Mouse (Mus musculus): Measurements from ENCODE around the gene Syf2.

The Syf2 gene

GRCm38 (mm10) chr4:134939900-134940299 is 9.2 kb downstream of the Syf2 start:
- no peak for TF ChIP-seq GATA4 (IDR thresholded peaks at IDR 0.05; ENCODE audit: insufficient replicate concordance, low read length)

DNA sequence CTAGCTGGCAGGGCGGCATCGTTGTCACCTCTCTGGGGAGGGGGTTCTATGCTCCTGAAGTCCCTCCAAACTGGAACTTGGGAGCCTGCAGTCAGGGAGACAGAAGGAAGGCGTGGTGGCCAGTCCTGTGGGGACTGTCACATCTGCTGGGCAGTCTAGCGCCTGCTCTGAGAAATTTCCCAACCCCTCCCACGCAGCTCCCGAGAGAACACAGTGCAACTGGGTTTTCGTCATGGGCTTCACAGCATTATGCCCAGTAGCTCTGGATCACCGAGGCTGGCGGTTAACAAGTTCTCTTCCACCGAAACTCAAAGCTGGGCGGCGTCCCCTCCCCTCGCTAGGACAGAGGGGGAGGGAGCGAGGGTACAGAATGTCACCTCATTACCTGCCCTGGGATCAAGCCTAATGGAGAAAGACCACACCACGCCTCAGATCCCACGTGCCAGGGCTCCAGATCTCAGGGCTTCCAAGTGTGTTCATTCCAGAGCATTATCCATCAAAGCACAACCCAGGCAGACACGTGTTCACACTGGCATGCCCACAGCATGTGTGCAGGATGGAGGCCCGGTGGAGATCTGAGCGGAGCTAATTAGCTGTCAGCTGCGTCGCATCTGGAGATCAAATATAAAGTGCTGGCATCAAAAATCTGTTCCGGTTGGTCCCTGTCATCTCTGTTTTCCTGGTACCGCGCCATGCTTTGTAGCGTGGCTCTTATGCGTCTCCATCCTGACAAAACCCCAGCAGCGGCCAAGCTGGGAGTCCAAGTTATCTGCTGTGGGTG is 13.2 kb downstream of the Syf2 start:
- no peak for TF ChIP-seq GATA4 (IDR thresholded peaks at IDR 0.05; ENCODE audit: insufficient replicate concordance, low read length)

GRCm38 (mm10) chr4:134946024-134946744 is 15.5 kb downstream of the Syf2 start:
- no peak for TF ChIP-seq GATA4 (IDR thresholded peaks at IDR 0.05; ENCODE audit: insufficient replicate concordance, low read length)

DNA sequence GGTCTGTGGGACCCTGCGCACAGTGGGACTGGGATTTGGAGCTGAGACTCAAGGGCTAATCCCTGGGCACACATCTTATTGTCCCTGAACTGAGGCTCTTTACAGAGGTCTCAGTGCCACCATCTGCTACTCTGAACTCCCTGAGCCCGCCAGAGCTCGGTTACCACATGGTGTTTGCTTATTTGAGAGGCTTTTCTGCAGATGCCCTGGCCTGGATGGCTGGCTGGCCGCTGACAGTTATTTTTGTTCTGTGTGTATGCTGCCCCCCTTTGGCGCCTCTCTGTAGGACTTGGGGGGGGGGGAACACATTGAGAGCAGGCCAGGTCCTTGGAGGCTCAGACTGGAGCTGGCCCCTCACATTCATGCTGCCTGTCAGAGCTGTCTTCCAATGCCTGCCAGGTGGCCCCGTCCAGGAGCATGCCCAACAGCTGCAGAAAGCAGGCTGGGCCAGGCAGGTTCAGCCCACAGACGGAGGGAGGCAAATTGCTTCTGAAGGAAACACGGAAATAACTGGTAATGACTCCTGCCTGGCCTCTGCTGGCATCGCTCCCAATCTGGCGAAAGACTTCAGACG is 19.9 kb downstream of the Syf2 start:
- TF ChIP-seq GATA4 (IDR thresholded peaks at IDR 0.05; ENCODE audit: insufficient replicate concordance, low read length): no peak

GRCm38 (mm10) chr4:134954461-134954860 is 23.8 kb downstream of the Syf2 start:
- TF ChIP-seq GATA4 (IDR thresholded peaks at IDR 0.05; ENCODE audit: insufficient replicate concordance, low read length): no peak

- TF ChIP-seq GATA4 (IDR thresholded peaks at IDR 0.05; ENCODE audit: insufficient replicate concordance, low read length): no peak
These were observed 24.5 kb downstream of the Syf2 start for GRCm38 (mm10) chr4:134955196-134955595.

- TF ChIP-seq GATA4 (IDR thresholded peaks at IDR 0.05; ENCODE audit: insufficient replicate concordance, low read length): no peak
These were observed 25.1 kb downstream of the Syf2 start for GRCm38 (mm10) chr4:134955845-134956244.

DNA sequence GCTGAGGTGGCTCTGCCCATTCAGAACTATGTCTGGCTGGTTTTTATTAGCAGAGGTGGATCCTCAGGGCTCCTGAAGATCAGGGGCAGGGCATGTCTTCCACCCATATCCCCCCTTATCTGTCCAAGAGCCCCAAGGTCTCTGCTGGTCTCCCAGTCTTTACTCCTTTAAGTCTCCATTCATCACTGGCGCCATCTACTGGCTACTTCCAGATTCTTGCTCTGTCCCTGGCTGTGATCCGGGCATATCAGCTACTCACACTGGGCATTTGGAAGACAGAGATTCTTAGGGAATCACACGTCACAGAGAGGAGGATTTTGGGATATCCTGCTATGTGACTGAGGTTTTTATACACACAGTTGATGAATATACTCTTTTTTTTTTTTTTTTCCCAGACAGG is 25.6 kb downstream of the Syf2 start:
- TF ChIP-seq GATA4 (IDR thresholded peaks at IDR 0.05; ENCODE audit: insufficient replicate concordance, low read length): no peak

- no peak for TF ChIP-seq GATA4 (IDR thresholded peaks at IDR 0.05; ENCODE audit: insufficient replicate concordance, low read length)
These were observed 32.5 kb downstream of the Syf2 start for GRCm38 (mm10) chr4:134963021-134963776.

- no peak for TF ChIP-seq GATA4 (IDR thresholded peaks at IDR 0.05; ENCODE audit: insufficient replicate concordance, low read length)
These were observed 37.3 kb downstream of the Syf2 start for GRCm38 (mm10) chr4:134967887-134968604.

GRCm38 (mm10) chr4:134968605-134968976 is 37.9 kb downstream of the Syf2 start:
- no peak for TF ChIP-seq GATA4 (IDR thresholded peaks at IDR 0.05; ENCODE audit: insufficient replicate concordance, low read length)

DNA sequence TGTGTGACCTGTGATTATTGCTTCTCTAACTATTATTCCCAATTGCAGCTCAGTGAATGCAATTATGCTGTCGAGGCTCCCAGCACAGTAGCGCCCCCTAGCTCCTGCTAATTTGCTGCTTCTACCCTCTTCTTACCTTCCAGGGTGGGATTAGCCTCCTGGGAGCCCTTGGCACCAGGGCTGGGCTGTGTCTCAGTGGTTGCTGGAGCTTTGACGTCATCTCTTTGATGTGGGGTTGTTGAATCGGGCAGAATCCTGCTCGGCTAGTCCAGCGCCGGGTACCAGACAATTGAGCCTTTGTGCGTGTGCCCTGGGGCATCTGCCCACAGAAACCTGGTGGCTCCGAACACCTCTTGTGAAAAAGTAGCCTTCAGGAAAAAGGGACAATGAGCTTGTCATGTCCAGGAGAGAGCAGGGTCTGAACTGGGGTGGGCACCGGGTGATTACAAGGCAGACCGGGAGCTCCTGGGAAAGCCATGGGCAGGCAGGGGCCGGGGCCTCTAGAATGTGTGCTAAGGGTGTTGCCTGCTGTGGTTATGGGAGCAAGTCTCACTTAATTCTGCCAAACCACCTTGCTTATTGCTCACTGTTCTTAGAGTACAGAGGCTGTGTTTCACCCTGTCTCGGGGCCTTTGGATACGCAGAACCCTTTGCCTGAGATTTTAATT is 44.7 kb downstream of the Syf2 start:
- no peak for TF ChIP-seq GATA4 (IDR thresholded peaks at IDR 0.05; ENCODE audit: insufficient replicate concordance, low read length)

DNA sequence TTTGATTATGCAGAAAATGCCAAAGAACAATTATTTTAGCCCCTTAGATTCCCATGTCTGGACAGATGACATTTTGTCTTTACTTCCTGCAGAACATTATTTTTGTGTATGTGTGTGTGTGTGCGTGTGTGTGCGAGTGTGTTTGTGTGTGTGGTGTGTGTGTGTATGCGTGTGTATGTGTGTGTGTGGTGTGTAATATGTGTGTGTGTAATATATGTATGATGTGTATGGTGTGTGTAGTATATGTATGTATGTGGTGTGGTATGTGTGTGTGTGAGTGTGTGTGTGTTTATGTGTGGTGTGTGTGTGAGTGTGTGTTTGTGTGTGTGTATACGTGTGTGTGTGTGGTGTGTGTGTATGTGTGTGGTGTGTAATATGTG is 45.2 kb downstream of the Syf2 start:
- TF ChIP-seq GATA4 (IDR thresholded peaks at IDR 0.05; ENCODE audit: insufficient replicate concordance, low read length): no peak

- TF ChIP-seq GATA4 (IDR thresholded peaks at IDR 0.05; ENCODE audit: insufficient replicate concordance, low read length): no peak
These were observed 48.2 kb downstream of the Syf2 start for GRCm38 (mm10) chr4:134978930-134979329.
